In the genomic region with DNA sequence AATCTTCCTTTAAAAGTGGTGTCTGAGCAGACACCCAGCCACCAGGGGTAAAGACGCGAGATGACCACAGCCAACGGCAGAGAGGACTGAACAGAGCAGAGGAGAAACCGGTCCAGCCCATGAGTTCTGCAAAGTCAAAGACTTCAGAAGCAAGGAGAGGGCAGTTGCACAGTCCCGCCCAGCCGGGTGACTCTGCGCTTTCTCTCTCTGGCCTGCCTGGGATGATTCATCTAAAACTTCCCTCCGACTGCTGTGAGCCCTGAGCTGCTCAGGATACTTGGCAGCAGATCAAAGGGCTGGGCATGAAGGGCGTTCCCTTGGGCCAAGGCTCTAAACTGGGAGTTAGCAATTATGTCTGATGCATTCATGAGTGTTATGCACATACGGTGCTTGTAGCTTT, we compare ENCODE assay signal across 8 mouse cellular contexts. TPM values are rescaled to one million over a fixed set of nuclear protein-coding genes. Genes with fewer than 3 reads are reported as not detected.
DNase-seq lines count a peak whose midpoint lies in the region; ATAC-seq lines count a peak whose summit lies in the region.

No protein-coding gene starts in this region.

- no peak overlapping the region for H3K9ac ChIP-seq in neural tube, embryonic 15.5 days (replicated peaks)
- H3K9ac ChIP-seq in limb, embryonic 12.5 days (replicated peaks) = no peak overlapping the region
- H3K9ac ChIP-seq in midbrain, embryonic 12.5 days (replicated peaks) = no peak overlapping the region

- H3K4me1 ChIP-seq in neural tube, embryonic 15.5 days = no peaks in the 10 kb centered on the region
- H3K4me1 ChIP-seq in limb, embryonic 12.5 days (replicated peaks) = peaks cover 23% of the 10 kb centered on the region
- peaks cover 6% of the 10 kb centered on the region; the same call in 1 of the 2 replicates for H3K4me1 ChIP-seq in midbrain, embryonic 12.5 days

- 25% methylated on average over 10 of the region's 10 CpGs for WGBS in neural tube, embryonic 15.5 days
- WGBS in limb, embryonic 12.5 days = 19% methylated on average over 10 of the region's 10 CpGs
- WGBS in midbrain, embryonic 12.5 days = 54% methylated on average over 10 of the region's 10 CpGs

- no peaks in the 10 kb centered on the region for H3K9me3 ChIP-seq in neural tube, embryonic 15.5 days (replicated peaks)
- 0 out of 2 replicates have a peak, but pooled peaks cover 4% of the 10 kb centered on the region for H3K9me3 ChIP-seq in limb, embryonic 12.5 days
- no peaks in the 10 kb centered on the region for H3K9me3 ChIP-seq in midbrain, embryonic 12.5 days

- H3K27me3 ChIP-seq in neural tube, embryonic 15.5 days (replicated peaks) = peaks cover 7% of the 10 kb centered on the region; the same call in 1 of the 2 replicates
- no peaks in the 10 kb centered on the region for H3K27me3 ChIP-seq in limb, embryonic 12.5 days
- H3K27me3 ChIP-seq in midbrain, embryonic 12.5 days = peaks cover 12% of the 10 kb centered on the region

- no peaks in the 10 kb centered on the region for H3K36me3 ChIP-seq in neural tube, embryonic 15.5 days
- no peaks in the 10 kb centered on the region for H3K36me3 ChIP-seq in limb, embryonic 12.5 days
- no peaks in the 10 kb centered on the region for H3K36me3 ChIP-seq in midbrain, embryonic 12.5 days

- no peak for ATAC-seq in neural tube, embryonic 15.5 days (ENCODE audit: low FRiP score)
- peak; percentile 8; the same call in 1 of the 2 replicates for ATAC-seq in limb, embryonic 12.5 days (ENCODE audit: insufficient number of reproducible peaks, insufficient read depth, low FRiP score, low TSS enrichment, low read depth)
- ATAC-seq in midbrain, embryonic 12.5 days (ENCODE audit: low FRiP score, low read depth) = peak; percentile 57

- H3K27ac ChIP-seq in neural tube, embryonic 15.5 days (replicated peaks) = no peak overlapping the region
- no peak overlapping the region for H3K27ac ChIP-seq in limb, embryonic 12.5 days
- H3K27ac ChIP-seq in midbrain, embryonic 12.5 days (replicated peaks) = no peak overlapping the region

- intact Hi-C loops in heart, postnatal 36 days (cut with DNase I) = loop anchor here (1.0 to 10.0 kb wide), 4 partner anchors 33 to 200 kb away; no protein-coding TSS in a partner anchor

- H3K4me3 ChIP-seq in neural tube, embryonic 15.5 days (replicated peaks) = no peak overlapping the region
- H3K4me3 ChIP-seq in limb, embryonic 12.5 days (replicated peaks) = no peak overlapping the region
- H3K4me3 ChIP-seq in midbrain, embryonic 12.5 days = no peak overlapping the region

- peak; percentile 48 for DNase-seq in neural tube, embryonic 10.5 days (ENCODE audit: extremely low spot score, low spot score)
- peak; percentile 94 for DNase-seq in fibroblast of lung, adult 2 months (ENCODE audit: low read depth)
- DNase-seq in heart, postnatal 36 days = peak; percentile 71 to 79
- peak; percentile 64 for DNase-seq in testis, postnatal 14 days (ENCODE audit: low spot score)
- no peak for DNase-seq in left cerebral cortex, adult 8-10 months (ENCODE audit: low spot score in 2 of 2)

- H3K4me2 ChIP-seq in neural tube, embryonic 15.5 days = no peak overlapping the region
- peak overlapping the region; percentile 28 for H3K4me2 ChIP-seq in limb, embryonic 12.5 days
- no peak overlapping the region for H3K4me2 ChIP-seq in midbrain, embryonic 12.5 days (replicated peaks)

RNA-seq across cellular contexts. Expression of gene Gipc2, which starts 51.2 kb away (rescaled TPM):
- polyA plus RNA-seq in neural tube, embryonic 15.5 days (2015; fragmentation: Nextera tagmentation; extraction: Ambion mirVana) = 11.4 and 19.3 TPM in 2 replicates
- total RNA-seq in heart, postnatal 36 days (2021) = 1 to 10 TPM; 3.5 to 3.6 TPM
- 2.6 and 4.3 TPM in 2 replicates for polyA plus RNA-seq in limb, embryonic 12.5 days (2016; fragmentation: Nextera tagmentation; extraction: Ambion mirVana)
- 1.5 and 2.4 TPM in 2 replicates for polyA plus RNA-seq in midbrain, embryonic 12.5 days (2016; fragmentation: Nextera tagmentation; extraction: Ambion mirVana)
- total RNA-seq in left cerebral cortex, adult 8-10 months (2022) = 1 to 10 TPM; 3.3 to 6.7 (median 5.0) TPM

Comparison
In these comparisons a context has a peak if more than half of its experiments do, and no peak if none do; other contexts are left out.
1. DNase-seq: peak in neural tube, embryonic 10.5 days (single experiment), fibroblast of lung, adult 2 months (single experiment), heart, postnatal 36 days (2 of 2) and testis, postnatal 14 days (single experiment); none in left cerebral cortex, adult 8-10 months (0 of 2).